Mouse (Mus musculus): ENCODE data around the gene Prdm5. TPM values are rescaled to one million over a fixed set of nuclear protein-coding genes. Genes with fewer than 3 reads are reported as not detected.

Prdm5 gene
- polyA plus RNA-seq, 2 experiments, result 1.1 to 1.4 TPM

GRCm38 (mm10) chr6:65818039-65818747, 39.4 kb downstream of the Prdm5 start:
- Histone ChIP-seq H3K27me3 (ENCODE audit: control insufficient read depth, insufficient read depth, low read length) (no peaks in the 10 kb centered on the region), H3K36me3 (replicated peaks; ENCODE audit: control insufficient read depth, insufficient read depth, low read depth) (no peaks in the 10 kb centered on the region), H3K9me3 (ENCODE audit: control insufficient read depth, low read length) (no peaks in the 10 kb centered on the region), H3K4me2 (ENCODE audit: low read depth) (no peak overlapping the region), H3K27ac (no peak overlapping the region), H3K9ac (replicated peaks) (no peak overlapping the region), H3K4me3 (ENCODE audit: insufficient read depth in 1 of 2, low read depth in 2 of 2, low read length in 2 of 2) (no peak overlapping the region), H3K4me1 (replicated peaks; ENCODE audit: control insufficient read depth in 2 of 2, insufficient read depth in 2 of 2, low read length in 1 of 2) (no peaks in the 10 kb centered on the region)
- TF ChIP-seq EP300 (IDR thresholded peaks at IDR 0.05; ENCODE audit: low read depth), result no peak
- TF ChIP-seq CTCF (IDR thresholded peaks at IDR 0.05; ENCODE audit: low read depth), result no peak
- DNase-seq (ENCODE audit: low read depth in 3 of 3, low spot score in 3 of 3) (no peak), ATAC-seq (ENCODE audit: insufficient read depth) (no peak)
- whole genome bisulfite sequencing (ENCODE audit: insufficient replicate concordance), result 39% methylated on average over 4 of the region's 4 CpGs

GRCm38 (mm10) chr6:65828656-65829055, 49.9 kb downstream of the Prdm5 start:
- Histone ChIP-seq H3K4me1 (replicated peaks; ENCODE audit: control insufficient read depth in 2 of 2, insufficient read depth in 2 of 2, low read length in 1 of 2) (no peaks in the 10 kb centered on the region), H3K9me3 (ENCODE audit: control insufficient read depth, low read length) (no peaks in the 10 kb centered on the region), H3K4me3 (ENCODE audit: insufficient read depth in 1 of 2, low read depth in 2 of 2, low read length in 2 of 2) (no peak overlapping the region), H3K9ac (replicated peaks) (no peak overlapping the region), H3K27me3 (ENCODE audit: control insufficient read depth, insufficient read depth, low read length) (no peaks in the 10 kb centered on the region), H3K4me2 (ENCODE audit: low read depth) (no peak overlapping the region), H3K27ac (no peak overlapping the region), H3K36me3 (replicated peaks; ENCODE audit: control insufficient read depth, insufficient read depth, low read depth) (no peaks in the 10 kb centered on the region; the same call in 1 of the 2 replicates)
- no peak for DNase-seq (ENCODE audit: low read depth in 3 of 3, low spot score in 3 of 3)
- 50% methylated on average over 1 of the region's 1 CpGs for whole genome bisulfite sequencing (ENCODE audit: insufficient replicate concordance)
- no peak for ATAC-seq (ENCODE audit: insufficient read depth)
- no peak for TF ChIP-seq CTCF (IDR thresholded peaks at IDR 0.05; ENCODE audit: low read depth)

- Histone ChIP-seq H3K4me3 (ENCODE audit: insufficient read depth in 1 of 2, low read depth in 2 of 2, low read length in 2 of 2) (no peak overlapping the region), H3K9me3 (ENCODE audit: control insufficient read depth, low read length) (no peaks in the 10 kb centered on the region), H3K4me2 (ENCODE audit: low read depth) (no peak overlapping the region), H3K4me1 (replicated peaks; ENCODE audit: control insufficient read depth in 2 of 2, insufficient read depth in 2 of 2, low read length in 1 of 2) (no peaks in the 10 kb centered on the region), H3K27ac (no peak overlapping the region), H3K36me3 (replicated peaks; ENCODE audit: control insufficient read depth, insufficient read depth, low read depth) (no peaks in the 10 kb centered on the region; the same call in 1 of the 2 replicates), H3K9ac (replicated peaks) (no peak overlapping the region), H3K27me3 (ENCODE audit: control insufficient read depth, insufficient read depth, low read length) (no peaks in the 10 kb centered on the region)
- 73% methylated on average over 5 of the region's 5 CpGs for WGBS (ENCODE audit: insufficient replicate concordance)
- TF ChIP-seq EP300 (IDR thresholded peaks at IDR 0.05; ENCODE audit: low read depth) (no peak), CTCF (IDR thresholded peaks at IDR 0.05; ENCODE audit: low read depth) (no peak)
- DNase-seq (ENCODE audit: low read depth in 3 of 3, low spot score in 3 of 3), result no peak
- no peak for ATAC-seq (ENCODE audit: insufficient read depth)
Measured at GRCm38 (mm10) chr6:65831443-65831842, 52.7 kb downstream of the Prdm5 start.

- ATAC-seq (ENCODE audit: insufficient read depth) (no peak), DNase-seq (ENCODE audit: low read depth in 3 of 3, low spot score in 3 of 3) (no peak)
- TF ChIP-seq CTCF (IDR thresholded peaks at IDR 0.05; ENCODE audit: low read depth), result no peak
- TF ChIP-seq EP300 (IDR thresholded peaks at IDR 0.05; ENCODE audit: low read depth), result no peak
- H3K36me3 ChIP-seq (replicated peaks; ENCODE audit: control insufficient read depth, insufficient read depth, low read depth), result no peaks in the 10 kb centered on the region; the same call in 1 of the 2 replicates
- no peak overlapping the region for H3K9ac ChIP-seq (replicated peaks)
- H3K9me3 ChIP-seq (ENCODE audit: control insufficient read depth, low read length), result no peaks in the 10 kb centered on the region
- no peaks in the 10 kb centered on the region for H3K27me3 ChIP-seq (ENCODE audit: control insufficient read depth, insufficient read depth, low read length)
- no peak overlapping the region for H3K27ac ChIP-seq
- no peak overlapping the region for H3K4me2 ChIP-seq (ENCODE audit: low read depth)
- H3K4me3 ChIP-seq (ENCODE audit: insufficient read depth in 1 of 2, low read depth in 2 of 2, low read length in 2 of 2), result no peak overlapping the region
- 75% methylated on average over 4 of the region's 4 CpGs for WGBS (ENCODE audit: insufficient replicate concordance)
- no peaks in the 10 kb centered on the region for H3K4me1 ChIP-seq (replicated peaks; ENCODE audit: control insufficient read depth in 2 of 2, insufficient read depth in 2 of 2, low read length in 1 of 2)
Measured at GRCm38 (mm10) chr6:65834013-65834412, 55.2 kb downstream of the Prdm5 start.

GRCm38 (mm10) chr6:65842579-65842978, 63.8 kb downstream of the Prdm5 start:
- Histone ChIP-seq H3K27me3 (ENCODE audit: control insufficient read depth, insufficient read depth, low read length) (no peaks in the 10 kb centered on the region), H3K4me2 (ENCODE audit: low read depth) (no peak overlapping the region), H3K9ac (replicated peaks) (no peak overlapping the region), H3K9me3 (ENCODE audit: control insufficient read depth, low read length) (no peaks in the 10 kb centered on the region), H3K27ac (no peak overlapping the region), H3K4me3 (ENCODE audit: insufficient read depth in 1 of 2, low read depth in 2 of 2, low read length in 2 of 2) (no peak overlapping the region), H3K4me1 (replicated peaks; ENCODE audit: control insufficient read depth in 2 of 2, insufficient read depth in 2 of 2, low read length in 1 of 2) (no peaks in the 10 kb centered on the region), H3K36me3 (replicated peaks; ENCODE audit: control insufficient read depth, insufficient read depth, low read depth) (no peaks in the 10 kb centered on the region)
- 23% methylated on average over 4 of the region's 4 CpGs for WGBS (ENCODE audit: insufficient replicate concordance)
- ATAC-seq (ENCODE audit: insufficient read depth) (no peak), DNase-seq (ENCODE audit: low read depth in 3 of 3, low spot score in 3 of 3) (no peak)
- TF ChIP-seq CTCF (IDR thresholded peaks at IDR 0.05; ENCODE audit: low read depth) (no peak), EP300 (IDR thresholded peaks at IDR 0.05; ENCODE audit: low read depth) (no peak)
